Mouse (Mus musculus): ENCODE measurements at regions not wholly inside any gene's neighbourhood (a gene's known extent, or its start where the extent isn't known, plus 50 kb on each side); places are given as distances from the start of the nearest gene placed in this dataset.
A peak's percentile ranks its signal among the peaks of the same experiment; 100 is the strongest.

GRCm38 (mm10) chrX:140277978-140278729 is 63.9 kb upstream of the Frmpd3 start:
- 19% methylated on average over 45 of the region's 69 CpGs for whole genome bisulfite sequencing
- H3K27ac ChIP-seq, result peak overlapping the region; percentile 81
- H3K4me1 ChIP-seq (replicated peaks), result peaks cover 10% of the 10 kb centered on the region; the same call in 1 of the 2 replicates
- peak; percentile 68 for ATAC-seq
- peaks cover 83% of the 10 kb centered on the region for H3K27me3 ChIP-seq
- peak overlapping the region; percentile 62 for H3K4me2 ChIP-seq (replicated peaks)
- no peaks in the 10 kb centered on the region for H3K9me3 ChIP-seq
- peak overlapping the region; percentile 60 for H3K4me3 ChIP-seq (replicated peaks)
- peak overlapping the region; percentile 75 for H3K9ac ChIP-seq (replicated peaks)
- no peaks in the 10 kb centered on the region for H3K36me3 ChIP-seq

DNA sequence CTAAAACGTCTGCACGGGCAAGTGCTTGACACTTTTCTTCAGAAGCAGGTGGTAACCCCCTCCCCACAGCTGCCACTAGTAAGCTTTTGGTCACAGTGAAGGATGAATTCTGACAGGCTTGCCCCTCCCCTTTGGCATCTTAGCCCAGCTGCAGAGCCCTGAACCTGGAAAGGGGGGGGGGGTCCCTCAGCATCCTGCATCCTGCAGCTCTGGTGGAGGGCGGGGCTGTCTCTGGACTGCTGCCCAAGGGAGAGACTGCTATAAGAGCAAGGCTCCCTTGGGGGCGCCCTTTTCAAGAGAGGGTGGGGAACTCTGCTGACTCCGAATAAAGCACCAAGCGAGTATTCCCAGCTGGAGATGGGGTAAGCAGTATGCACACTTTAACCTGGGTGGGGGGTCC is 62.8 kb upstream of the Frmpd3 start:
- no peaks in the 10 kb centered on the region for H3K9me3 ChIP-seq
- peak overlapping the region; percentile 60 for H3K4me3 ChIP-seq (replicated peaks)
- H3K9ac ChIP-seq (replicated peaks), result no peak overlapping the region
- WGBS, result 14% methylated on average over 6 of the region's 6 CpGs
- H3K4me2 ChIP-seq (replicated peaks), result peak overlapping the region; percentile 62
- no peak overlapping the region for H3K27ac ChIP-seq
- ATAC-seq, result peak; percentile 51
- no peaks in the 10 kb centered on the region for H3K36me3 ChIP-seq
- H3K4me1 ChIP-seq (replicated peaks), result peaks cover 10% of the 10 kb centered on the region; the same call in 1 of the 2 replicates
- H3K27me3 ChIP-seq, result peaks cover 84% of the 10 kb centered on the region

DNA sequence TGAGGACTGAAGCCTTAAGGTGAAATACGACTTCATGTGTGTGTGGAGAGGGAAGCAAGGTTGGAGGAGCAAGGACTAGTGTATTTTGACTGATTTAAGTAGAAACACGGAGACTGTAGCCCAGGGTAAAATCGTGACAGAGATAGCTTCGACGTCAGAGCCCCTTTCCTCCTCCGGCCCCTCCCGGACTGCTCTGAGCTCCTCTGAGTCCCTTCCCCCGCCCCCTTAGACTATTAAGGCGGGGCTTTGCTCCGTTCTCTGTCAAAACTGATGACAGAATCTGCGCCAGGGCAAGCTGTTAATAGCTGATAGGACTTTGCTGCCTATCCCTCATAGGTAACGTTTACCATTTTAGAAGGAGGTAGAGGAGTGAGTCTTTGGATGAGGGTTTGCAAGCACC is 62.0 kb upstream of the Frmpd3 start:
- H3K9ac ChIP-seq (replicated peaks), result no peak overlapping the region
- ATAC-seq, result no peak
- peaks cover 10% of the 10 kb centered on the region; the same call in 1 of the 2 replicates for H3K4me1 ChIP-seq (replicated peaks)
- peak overlapping the region; percentile 62 for H3K4me2 ChIP-seq (replicated peaks)
- H3K4me3 ChIP-seq (replicated peaks), result peak overlapping the region; percentile 20
- WGBS, result 18% methylated on average over 12 of the region's 12 CpGs
- H3K36me3 ChIP-seq, result no peaks in the 10 kb centered on the region
- no peak overlapping the region for H3K27ac ChIP-seq
- peaks cover 77% of the 10 kb centered on the region for H3K27me3 ChIP-seq
- no peaks in the 10 kb centered on the region for H3K9me3 ChIP-seq
